Mouse (Mus musculus) common myeloid progenitor, adult 5-6 weeks (primary cell): ENCODE measurements around the gene Tctex1d1. TPM values are rescaled to one million over a fixed set of nuclear protein-coding genes. Genes with fewer than 3 reads are reported as not detected.

Source experiments
- ATAC-seq: replicated peaks from 2 replicates; pipeline ENCODE4 v1.8.0; 2016; ENCODE audit warnings: low read depth, mild to moderate bottlenecking, moderate TSS enrichment, inconsistent platforms; ENCODE audit not compliant: poor library complexity, severe bottlenecking
- total RNA-seq: library from RNA; stranded (forward); fragments of 200-1000, 187-1606 nt; gene quantifications from 2 replicates; pipeline ENCODE4 v1.2.3, GENCODE M21; 2017

The Tctex1d1 gene
- total RNA-seq, 1 experiment from 2014 or later = 1.6 TPM

- ATAC-seq = no peak
Observed at GRCm38 (mm10) chr4:103048046-103048445, 69.6 kb downstream of the Tctex1d1 start.

Other genes with a start within 250 kb of the Tctex1d1 start
- 1.0 and 1.5 TPM in 2 replicates for gene Sgip1, start 237.3 kb upstream of the Tctex1d1 start, total RNA-seq
- not detected in 2 replicates for gene Insl5, start 48.2 kb downstream of the Tctex1d1 start, total RNA-seq
- 89.1 and 119 TPM in 2 replicates for gene Mier1, start 135.8 kb downstream of the Tctex1d1 start, total RNA-seq
- 6.3 and 6.5 TPM in 2 replicates for gene Wdr78, start 135.9 kb downstream of the Tctex1d1 start, total RNA-seq
- 3.2 and 8.6 TPM in 2 replicates for gene Slc35d1, start 236.6 kb downstream of the Tctex1d1 start, total RNA-seq